Mouse (Mus musculus): Measurements from ENCODE around the gene Irak3. TPM values are rescaled to one million over a fixed set of nuclear protein-coding genes. Genes with fewer than 3 reads are reported as not detected.

The Irak3 gene
- polyA plus RNA-seq, 1 experiment from 2014 or later = 1.8 TPM

Other genes starting within 250 kb of the Irak3 start
- 7.4 and 8.2 TPM in 2 replicates for gene Helb, start 89.1 kb downstream of the Irak3 start, polyA plus RNA-seq (2015; fragmentation: Nextera tagmentation; extraction: Ambion mirVana)
- gene Tmbim4, start 540 bp downstream of the Irak3 start, polyA plus RNA-seq (2015; fragmentation: Nextera tagmentation; extraction: Ambion mirVana) = 75.4 and 78.6 TPM in 2 replicates
- 20.4 and 23.3 TPM in 2 replicates for gene Llph, start 24.9 kb upstream of the Irak3 start, polyA plus RNA-seq (2015; fragmentation: Nextera tagmentation; extraction: Ambion mirVana)